Mouse (Mus musculus) limb, embryonic 12.5 days (tissue): Measurements from ENCODE around the gene Fam240b. TPM values are rescaled to one million over a fixed set of nuclear protein-coding genes. Genes with fewer than 3 reads are reported as not detected.

Source experiments
- ATAC-seq: fragments of 200-750 bp; cut with Nextera tagmentation; 2 replicates; pipeline ENCODE4 v1.8.0; 2017; ENCODE audit warnings: low read depth, moderate TSS enrichment; ENCODE audit not compliant: insufficient number of reproducible peaks, insufficient read depth, low FRiP score, low TSS enrichment
- H3K27ac ChIP-seq: fragments of 300-500 bp; sonication (generic); 2 replicates; pipeline ENCODE4 v1.5.1; 2016; ENCODE audit warnings: mild to moderate bottlenecking, moderate library complexity
- H3K27me3 ChIP-seq: fragments of 300-500 bp; sonication (generic); 2 replicates; pipeline ENCODE4 v1.6.1; 2016; ENCODE audit warnings: mild to moderate bottlenecking, moderate library complexity
- H3K36me3 ChIP-seq: fragments of 300-500 bp; sonication (generic); 2 replicates; pipeline ENCODE4 v1.6.1; 2016; ENCODE audit warnings: mild to moderate bottlenecking, moderate library complexity
- H3K4me1 ChIP-seq: fragments of 300-500 bp; sonication (generic); replicated peaks from 2 replicates; pipeline ENCODE4 v1.6.1; 2016
- H3K4me2 ChIP-seq: fragments of 300-500 bp; sonication (generic); 2 replicates; pipeline ENCODE4 v1.6.1; 2016; ENCODE audit warnings: mild to moderate bottlenecking, moderate library complexity
- H3K4me3 ChIP-seq: fragments of 300-500 bp; sonication (generic); replicated peaks from 2 replicates; pipeline ENCODE4 v1.5.1; 2016; ENCODE audit warnings: mild to moderate bottlenecking
- H3K9ac ChIP-seq: fragments of 300-500 bp; sonication (generic); replicated peaks from 2 replicates; pipeline ENCODE4 v1.6.1; 2016; ENCODE audit warnings: mild to moderate bottlenecking, moderate library complexity
- H3K9me3 ChIP-seq: fragments of 300-500 bp; sonication (generic); 2 replicates; pipeline ENCODE4 v1.6.1; 2016; ENCODE audit warnings: mild to moderate bottlenecking, moderate library complexity
- WGBS: fragments of 180-500 bp; shearing (Covaris S2); methylation state at CpG from one replicate; pipeline ENCODE4 v1.1.7; 2016; 5-methylcytosine and 5-hydroxymethylcytosine counted together
- polyA plus RNA-seq: library from polyadenylated mRNA; unstranded; fragments of >200 nt; fragmentation: Nextera tagmentation; extraction: Ambion mirVana; gene quantifications from 2 replicates; pipeline ENCODE4 v1.2.1, GENCODE M21; 2016

Fam240b gene
- polyA plus RNA-seq, 1 experiment from 2014 or later, result not detected

- no peak overlapping the region for H3K4me2 ChIP-seq
- peaks cover 22% of the 10 kb centered on the region; the same call in 1 of the 2 replicates for H3K36me3 ChIP-seq
- no peak overlapping the region for H3K9ac ChIP-seq
- WGBS, result 56% methylated on average over 9 of the region's 9 CpGs
- ATAC-seq, result no peak; the same call in 1 of the 2 replicates
- no peak overlapping the region for H3K27ac ChIP-seq
- H3K27me3 ChIP-seq, result no peaks in the 10 kb centered on the region
- H3K4me3 ChIP-seq, result no peak overlapping the region
- 0 out of 2 replicates have a peak, but pooled peaks cover 1% of the 10 kb centered on the region for H3K4me1 ChIP-seq
- H3K9me3 ChIP-seq, result no peaks in the 10 kb centered on the region
Measured at GRCm38 (mm10) chr13:64438863-64439452, 58.6 kb downstream of the Fam240b start.

GRCm38 (mm10) chr13:64437801-64438200 lies 59.8 kb downstream of the Fam240b start:
- 57% methylated on average over 7 of the region's 7 CpGs for WGBS
- ATAC-seq, result no peak
- Histone ChIP-seq H3K9me3 (no peaks in the 10 kb centered on the region), H3K9ac (no peak overlapping the region), H3K4me1 (peaks cover 11% of the 10 kb centered on the region; the same call in 1 of the 2 replicates), H3K36me3 (peaks cover 22% of the 10 kb centered on the region; the same call in 1 of the 2 replicates), H3K4me2 (no peak overlapping the region), H3K27ac (no peak overlapping the region), H3K27me3 (no peaks in the 10 kb centered on the region), H3K4me3 (no peak overlapping the region)

- peak within 1 kb of the TSS; percentile 62 for H3K4me3 ChIP-seq
- peak; percentile 100 for ATAC-seq
- 0 out of 2 replicates have a peak, but pooled peaks cover 4% of the 10 kb centered on the region for H3K36me3 ChIP-seq
- H3K9me3 ChIP-seq, result no peaks in the 10 kb centered on the region
- H3K4me2 ChIP-seq, result peak within 1 kb of the TSS; percentile 67
- peaks cover 16% of the 10 kb centered on the region; the same call in 1 of the 2 replicates for H3K4me1 ChIP-seq
- H3K27ac ChIP-seq, result peak within 1 kb of the TSS; percentile 94
- H3K9ac ChIP-seq, result peak within 1 kb of the TSS; percentile 67
- H3K27me3 ChIP-seq, result no peaks in the 10 kb centered on the region
- under 1% methylated on average over 57 of the region's 57 CpGs for WGBS
Measured at GRCm38 (mm10) chr13:64432017-64432995, 65.3 kb downstream of the Fam240b start, which contains the start of gene Cdk20. Gene Cdk20 (plus strand): TSS chr13:64432314.

Other genes with a start within 250 kb of the Fam240b start
- 29.6 and 29.8 TPM in 2 replicates for gene Cdc14b, start 222.5 kb downstream of the Fam240b start, polyA plus RNA-seq
- gene Aaed1, start 185.1 kb downstream of the Fam240b start, polyA plus RNA-seq, result 39.4 and 42.6 TPM in 2 replicates
- 153 and 157 TPM in 2 replicates for gene Ctsl, start 126.9 kb downstream of the Fam240b start, polyA plus RNA-seq
- gene Cdk20, start 65.5 kb downstream of the Fam240b start, polyA plus RNA-seq, result 16.9 and 18.1 TPM in 2 replicates